Mouse (Mus musculus) megakaryocyte-erythroid progenitor cell, adult 5 weeks (primary cell): ENCODE results near the gene Tbc1d8b. TPM values are rescaled to one million over a fixed set of nuclear protein-coding genes. Genes with fewer than 3 reads are reported as not detected.

ENCODE experiments used
- polyA plus RNA-seq: library from polyadenylated mRNA; stranded (reverse); fragments of >175 nt; gene quantifications from 2 replicates; pipeline ENCODE4 v1.2.3, GENCODE M21; 2012

The Tbc1d8b gene
- polyA plus RNA-seq: 0.31 and 0.36 TPM in 2 replicates

DNA sequence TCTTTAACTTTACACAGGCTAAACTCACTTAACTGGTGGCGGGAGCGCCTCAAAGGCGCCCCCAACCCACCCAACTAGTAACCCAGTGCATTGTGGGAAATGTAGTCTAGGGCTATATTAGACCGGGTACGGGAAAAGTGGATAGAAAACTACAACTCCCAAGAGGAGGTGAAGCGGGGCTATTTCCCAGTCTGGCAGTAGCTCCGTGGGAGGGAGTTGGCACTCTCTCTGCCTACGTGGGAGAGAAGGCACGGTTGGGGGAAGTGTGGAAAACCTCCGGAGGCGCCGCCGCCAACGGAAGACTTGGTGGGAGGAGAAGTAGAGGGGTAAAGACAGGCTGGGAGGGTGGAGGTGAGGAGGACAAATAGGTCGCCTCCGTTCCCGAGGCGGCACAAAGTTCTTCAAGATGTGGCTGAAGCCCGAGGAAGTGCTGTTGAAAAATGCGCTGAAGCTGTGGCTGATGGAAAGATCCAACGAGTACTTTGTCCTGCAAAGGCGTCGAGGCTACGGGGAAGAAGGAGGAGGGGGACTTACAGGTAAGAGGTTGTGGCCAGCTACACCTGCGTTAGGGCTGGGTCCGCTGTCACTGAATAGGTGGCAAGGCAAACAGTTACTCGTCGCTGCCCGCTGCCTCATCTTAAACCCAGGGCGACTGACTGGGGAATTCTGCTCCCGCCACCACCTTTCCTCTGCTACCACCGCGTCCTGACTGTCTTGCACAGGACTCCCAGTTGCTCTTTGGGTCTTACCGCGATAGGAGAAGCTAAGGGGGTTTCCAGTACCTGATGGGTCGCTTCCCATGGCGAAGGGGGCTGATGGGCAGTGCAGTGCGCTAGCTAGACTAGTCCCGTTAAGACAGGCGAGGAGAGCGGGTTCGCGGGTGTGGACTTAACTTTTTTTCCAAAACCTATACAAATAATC, at the start of gene Tbc1d8b:
Gene Tbc1d8b, plus strand, starts transcription at position 222 of the 921 bp plus-strand sequence.

DNA sequence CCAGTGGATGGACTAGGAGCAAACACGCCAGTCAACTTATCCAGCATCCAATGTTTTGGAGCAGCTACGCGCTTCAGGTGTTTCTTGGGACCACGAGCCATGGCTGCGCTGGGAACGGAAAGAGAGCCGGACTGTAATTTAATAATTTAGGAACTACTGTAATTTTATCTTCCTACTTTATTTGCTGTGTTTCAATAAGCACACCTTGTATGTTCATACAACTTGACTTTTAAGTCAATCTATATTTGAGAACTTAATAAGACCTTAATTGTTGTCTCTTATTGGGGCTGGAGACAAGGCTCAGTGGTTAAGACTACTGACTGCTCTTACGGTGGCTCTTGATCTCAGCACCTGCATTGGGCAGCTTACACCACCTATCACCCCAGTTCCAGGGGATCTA, 29.6 kb downstream of the Tbc1d8b start, which contains the start of gene Gm15013:
Gene Gm15013, minus strand, starts transcription at position 101 of the 400 bp plus-strand sequence.

DNA sequence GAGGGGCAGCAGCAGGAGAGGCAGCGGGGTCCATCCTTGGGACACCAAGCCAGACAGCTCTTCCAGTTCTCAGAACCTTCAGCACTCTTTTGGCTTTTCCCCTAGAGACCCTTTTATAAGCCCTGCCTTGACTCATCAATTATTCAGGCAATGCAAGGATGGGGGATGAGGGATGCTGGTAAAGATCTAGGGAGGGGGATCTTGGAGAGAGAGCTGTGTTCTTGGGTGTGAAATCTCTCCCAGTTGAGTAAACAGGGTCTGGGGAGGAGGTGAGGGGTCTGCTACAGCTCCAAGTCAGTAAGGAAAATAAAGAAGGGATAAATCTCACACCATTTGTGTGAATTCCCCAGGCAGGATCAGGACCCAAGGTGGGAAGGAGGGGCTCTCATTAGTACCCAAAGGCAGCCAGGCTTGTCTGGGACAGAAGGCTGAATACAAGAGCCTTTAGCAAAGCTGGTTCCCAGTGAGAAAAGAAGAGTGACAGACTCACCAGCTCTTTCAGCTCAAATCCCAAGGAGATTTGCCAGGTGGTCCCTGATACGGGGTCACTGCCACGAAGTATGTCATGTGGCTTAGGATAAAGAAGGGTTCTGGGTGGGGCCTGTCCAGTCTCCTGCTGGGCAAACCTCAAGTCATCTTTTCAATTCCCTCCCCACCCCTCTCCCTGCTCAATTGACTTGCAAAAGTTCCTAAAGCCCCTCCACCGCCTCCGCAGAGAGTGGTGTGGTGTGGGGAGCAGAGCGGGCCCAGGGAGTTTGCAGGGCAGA, 97.7 kb downstream of the Tbc1d8b start, which contains the start of gene Ripply1:
Gene Ripply1, minus strand, starts transcription at position 76 of the 767 bp plus-strand sequence.

DNA sequence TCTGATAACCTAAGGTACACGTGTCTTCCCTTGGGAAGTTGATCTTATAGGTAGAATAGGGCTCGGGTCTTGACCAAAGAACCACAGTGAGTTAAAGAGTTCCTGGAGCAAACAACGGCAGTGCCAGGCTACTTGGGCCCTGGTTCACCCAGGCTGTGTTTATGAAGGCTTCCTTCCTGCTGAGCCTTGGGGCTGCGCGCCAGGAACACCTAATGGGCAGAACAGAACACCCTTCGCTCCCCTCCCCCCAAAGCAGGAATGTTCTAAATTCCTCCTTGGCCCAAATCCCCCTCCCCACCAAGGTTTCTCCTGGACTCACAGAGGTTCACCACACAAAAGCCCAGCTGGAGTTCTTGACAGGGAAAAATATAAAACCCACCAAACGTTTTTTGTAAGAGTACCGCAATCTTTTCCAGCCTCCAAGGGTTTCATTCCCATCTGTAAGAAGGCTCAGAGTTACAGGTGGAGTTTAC, 115.6 kb downstream of the Tbc1d8b start, which contains the start of gene Cldn2:
Gene Cldn2, plus strand, starts transcription at position 423 of the 473 bp plus-strand sequence.

Other genes with a start within 250 kb of the Tbc1d8b start
- gene D330045A20Rik, start 204.6 kb upstream of the Tbc1d8b start, polyA plus RNA-seq: 0.05 and 0.11 TPM in 2 replicates
- gene Rnf128, start 121.7 kb upstream of the Tbc1d8b start, polyA plus RNA-seq: 0.44 and 0.46 TPM in 2 replicates
- gene Gm15013, start 29.5 kb downstream of the Tbc1d8b start, polyA plus RNA-seq: 0.21 TPM in 1 of 2 replicates, not detected in the other
- not detected in 2 replicates for gene Ripply1, start 97.4 kb downstream of the Tbc1d8b start, polyA plus RNA-seq
- not detected in 2 replicates for gene Cldn2, start 115.8 kb downstream of the Tbc1d8b start, polyA plus RNA-seq
- gene Morc4, start 186.7 kb downstream of the Tbc1d8b start, polyA plus RNA-seq: 3.1 and 4.5 TPM in 2 replicates